Mouse (Mus musculus): ENCODE data around the gene R3hdm2. TPM values are rescaled to one million over a fixed set of nuclear protein-coding genes. Genes with fewer than 3 reads are reported as not detected.

The R3hdm2 gene
- total RNA-seq (2014; fragmentation: Nextera tagmentation) (50.6 and 56.7 TPM in 2 replicates), total RNA-seq (2017) (25.1 and 44.5 TPM in 2 replicates)

GRCm38 (mm10) chr10:127380251-127380691 is at the start of gene R3hdm2:
TSS of gene R3hdm2 (plus strand) at chr10:127380327.
- peak; percentile 97 for ATAC-seq (replicated peaks; ENCODE audit: poor library complexity, severe bottlenecking)

DNA sequence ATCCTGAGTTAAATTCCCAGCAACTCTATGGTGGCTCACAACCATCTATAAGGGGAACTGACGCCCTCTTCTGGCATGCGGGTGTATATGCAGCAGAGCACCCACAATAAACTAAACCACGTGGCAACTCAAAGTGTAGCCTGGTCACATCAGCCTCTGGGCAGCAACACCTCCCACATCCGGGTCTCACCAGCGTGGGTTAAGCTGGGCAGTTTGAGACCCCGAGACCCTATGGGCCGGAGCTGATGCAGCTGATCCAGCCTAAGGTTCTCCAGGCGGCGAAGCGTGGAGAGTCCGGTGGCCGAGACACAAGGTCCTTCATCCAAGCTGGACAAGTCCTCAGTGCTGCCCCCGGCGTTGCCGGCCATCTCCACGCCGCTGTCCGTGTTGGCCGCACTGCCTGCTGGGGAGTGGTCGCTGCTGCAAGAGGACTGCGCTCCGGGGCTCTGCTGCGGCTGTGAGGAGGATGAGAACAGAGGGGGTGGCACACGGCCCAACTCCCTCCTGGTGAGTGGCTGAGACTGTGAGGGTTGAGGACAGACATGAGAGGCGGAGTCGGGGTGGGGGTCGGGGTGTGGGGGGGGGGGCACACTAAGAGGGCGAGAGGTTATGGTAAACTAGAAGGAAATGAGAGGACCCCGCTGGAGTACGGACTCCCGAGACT is 47.8 kb upstream of the R3hdm2 start:
- peak; percentile 34; the same call in 1 of the 2 replicates for ATAC-seq (replicated peaks; ENCODE audit: poor library complexity, severe bottlenecking)

- peak; percentile 46 for ATAC-seq (replicated peaks; ENCODE audit: poor library complexity, severe bottlenecking)
Observed at GRCm38 (mm10) chr10:127333152-127333551, 47.0 kb upstream of the R3hdm2 start.

DNA sequence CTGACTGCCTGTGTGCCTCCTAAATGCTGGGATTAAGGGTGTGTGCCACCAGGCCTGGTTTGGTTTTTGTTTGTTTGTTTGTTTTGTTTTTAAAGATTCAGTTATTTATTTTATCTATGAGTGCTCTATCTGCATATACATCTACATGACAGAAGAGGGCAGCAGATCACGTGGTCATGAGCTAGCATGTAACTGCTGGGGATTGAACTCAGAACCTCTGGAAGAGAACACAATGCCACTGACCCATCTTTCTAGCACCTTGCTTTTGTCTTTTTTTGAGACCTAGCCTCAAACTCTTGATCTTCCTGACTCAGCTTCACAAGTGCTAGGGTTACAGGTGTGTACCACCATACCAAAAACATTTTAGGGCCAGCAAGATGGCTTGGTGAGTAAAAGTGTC is 44.9 kb upstream of the R3hdm2 start:
- ATAC-seq (replicated peaks; ENCODE audit: poor library complexity, severe bottlenecking): no peak

DNA sequence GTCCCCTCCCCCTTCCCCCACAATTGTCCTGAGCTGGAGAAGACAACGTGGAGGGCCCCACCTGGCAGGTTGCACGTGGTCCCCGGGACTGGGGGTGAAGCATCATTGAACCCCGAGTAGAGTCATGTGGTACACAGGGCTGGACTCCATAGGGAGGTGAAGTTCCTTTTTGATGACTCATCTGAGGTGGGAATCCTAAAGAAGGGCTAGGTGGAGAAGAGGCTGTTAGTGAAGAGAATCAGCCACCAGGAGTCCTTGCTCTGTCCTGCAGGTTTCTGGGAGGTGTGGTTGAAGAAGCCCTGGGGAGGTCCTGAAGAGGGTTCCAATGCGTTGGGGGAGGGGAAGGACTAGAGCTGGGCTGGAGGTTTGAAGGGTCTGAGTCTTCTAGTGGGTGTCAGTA is 43.2 kb upstream of the R3hdm2 start:
- ATAC-seq (replicated peaks; ENCODE audit: poor library complexity, severe bottlenecking): no peak

- ATAC-seq (replicated peaks; ENCODE audit: poor library complexity, severe bottlenecking): no peak
Observed at GRCm38 (mm10) chr10:127337536-127338099, 42.5 kb upstream of the R3hdm2 start.

- peak; percentile 81 for ATAC-seq (replicated peaks; ENCODE audit: poor library complexity, severe bottlenecking)
Observed at GRCm38 (mm10) chr10:127338930-127339682, 41.0 kb upstream of the R3hdm2 start.

DNA sequence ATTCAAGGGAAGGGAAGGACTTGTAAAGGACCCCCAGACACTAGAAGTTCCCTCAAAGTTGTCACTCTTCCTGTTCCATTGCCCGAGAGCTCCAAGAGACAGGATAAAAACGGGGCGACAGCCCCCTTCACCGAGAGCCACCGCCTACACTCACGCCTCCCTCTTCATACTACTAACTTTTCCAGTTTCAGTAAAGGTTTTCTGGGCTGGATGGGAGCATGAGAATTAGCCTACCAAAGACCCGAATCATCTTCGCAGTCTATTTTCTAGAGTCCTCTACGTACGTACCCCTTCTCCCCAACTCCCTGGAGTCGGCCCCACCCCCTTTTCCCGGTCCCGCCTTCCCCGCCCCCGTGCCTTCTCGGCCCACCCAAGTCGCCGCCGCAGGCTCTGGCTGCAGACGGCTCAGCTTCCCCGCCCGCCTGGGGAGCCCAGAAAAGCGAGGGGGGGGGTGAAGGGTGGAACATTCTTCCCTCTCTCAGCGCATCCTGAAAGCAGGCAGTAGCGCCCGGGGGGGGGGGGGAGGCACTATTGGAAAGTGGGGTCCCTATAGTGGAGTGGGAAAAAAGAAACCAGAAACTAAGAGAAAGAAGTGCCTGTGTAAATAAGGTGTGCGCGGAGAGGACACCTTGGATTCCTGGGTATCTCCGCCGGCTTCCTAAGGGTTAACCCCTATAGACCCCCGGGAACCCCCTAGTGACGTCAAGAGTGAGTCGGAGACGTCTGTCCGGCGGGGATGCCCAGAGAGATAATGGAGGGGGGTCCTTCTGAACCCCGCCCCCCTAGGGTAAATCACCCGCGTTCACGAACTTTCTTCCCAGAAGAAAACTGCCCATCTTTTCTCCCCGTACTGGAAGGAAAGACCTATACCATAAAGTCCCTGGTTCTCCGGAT is 40.2 kb upstream of the R3hdm2 start:
- ATAC-seq (replicated peaks; ENCODE audit: poor library complexity, severe bottlenecking): no peak

- 0 out of 2 replicates have a peak, but pooled peaks have one; percentile 11 for ATAC-seq (replicated peaks; ENCODE audit: poor library complexity, severe bottlenecking)
Observed at GRCm38 (mm10) chr10:127340577-127341359, 39.4 kb upstream of the R3hdm2 start.

- no peak for ATAC-seq (replicated peaks; ENCODE audit: poor library complexity, severe bottlenecking)
Observed at GRCm38 (mm10) chr10:127341360-127341690, 38.8 kb upstream of the R3hdm2 start.

DNA sequence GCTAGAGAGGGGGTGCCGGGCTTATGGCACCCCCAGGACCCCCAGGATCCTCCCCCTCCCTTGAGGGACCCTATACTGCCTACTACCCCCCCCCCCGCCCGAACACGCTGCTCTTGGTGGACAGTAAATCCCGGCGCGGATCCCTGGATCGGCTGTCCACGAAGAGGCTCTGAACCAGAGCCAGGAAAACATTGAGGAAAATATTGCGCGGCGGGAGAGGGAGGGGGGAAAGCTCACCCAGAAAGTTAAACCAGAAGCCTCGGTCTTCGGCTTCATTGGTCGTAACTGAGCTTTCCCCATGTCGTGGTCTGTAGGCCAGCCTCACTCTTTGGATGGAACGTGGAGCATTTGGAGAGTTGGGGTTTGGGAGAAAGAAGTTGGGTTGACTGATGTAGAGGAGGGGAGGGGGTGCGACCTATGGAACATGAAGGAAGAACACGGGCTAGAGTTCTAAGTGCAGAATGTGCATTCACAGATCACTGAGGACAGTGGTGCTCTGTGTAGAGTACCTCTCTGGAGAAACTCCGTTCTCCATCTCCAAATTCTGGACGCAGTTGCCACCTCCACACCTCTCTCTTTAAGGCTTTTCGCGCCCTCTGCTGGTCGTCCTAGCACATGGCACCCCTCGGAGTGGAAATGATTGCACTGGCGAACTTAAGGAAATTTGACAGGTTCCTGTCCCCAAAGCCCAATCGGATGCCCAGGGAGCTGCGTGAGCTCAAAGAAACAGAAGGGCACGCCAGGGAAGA is 38.1 kb upstream of the R3hdm2 start, which contains the start of gene Gli1:
TSS of gene Gli1 (minus strand) at position 84 of the 749 bp plus-strand sequence.
- ATAC-seq (replicated peaks; ENCODE audit: poor library complexity, severe bottlenecking): peak; percentile 64

- no peak for ATAC-seq (replicated peaks; ENCODE audit: poor library complexity, severe bottlenecking)
Observed at GRCm38 (mm10) chr10:127343029-127343428, 37.1 kb upstream of the R3hdm2 start.

GRCm38 (mm10) chr10:127346173-127346572 is 34.0 kb upstream of the R3hdm2 start:
- ATAC-seq (replicated peaks; ENCODE audit: poor library complexity, severe bottlenecking): no peak

- no peak; the same call in 1 of the 2 replicates for ATAC-seq (replicated peaks; ENCODE audit: poor library complexity, severe bottlenecking)
Observed at GRCm38 (mm10) chr10:127348957-127349356, 31.2 kb upstream of the R3hdm2 start.

- no peak for ATAC-seq (replicated peaks; ENCODE audit: poor library complexity, severe bottlenecking)
Observed at GRCm38 (mm10) chr10:127349810-127350209, 30.3 kb upstream of the R3hdm2 start.

- ATAC-seq (replicated peaks; ENCODE audit: poor library complexity, severe bottlenecking): peak; percentile 93
Observed at GRCm38 (mm10) chr10:127350594-127351284, 29.4 kb upstream of the R3hdm2 start.

- ATAC-seq (replicated peaks; ENCODE audit: poor library complexity, severe bottlenecking): no peak
Observed at GRCm38 (mm10) chr10:127351285-127351595, 28.9 kb upstream of the R3hdm2 start.

- ATAC-seq (replicated peaks; ENCODE audit: poor library complexity, severe bottlenecking): no peak
Observed at GRCm38 (mm10) chr10:127351719-127352118, 28.4 kb upstream of the R3hdm2 start.
